Mouse (Mus musculus): ENCODE measurements around the gene Gm6401.
"Not testable (repeated sequence)": the region's sequence is repeated elsewhere in the genome, so short reads cannot be mapped to it uniquely, and the experiment has no call there.

Gene Gm6401

DNA sequence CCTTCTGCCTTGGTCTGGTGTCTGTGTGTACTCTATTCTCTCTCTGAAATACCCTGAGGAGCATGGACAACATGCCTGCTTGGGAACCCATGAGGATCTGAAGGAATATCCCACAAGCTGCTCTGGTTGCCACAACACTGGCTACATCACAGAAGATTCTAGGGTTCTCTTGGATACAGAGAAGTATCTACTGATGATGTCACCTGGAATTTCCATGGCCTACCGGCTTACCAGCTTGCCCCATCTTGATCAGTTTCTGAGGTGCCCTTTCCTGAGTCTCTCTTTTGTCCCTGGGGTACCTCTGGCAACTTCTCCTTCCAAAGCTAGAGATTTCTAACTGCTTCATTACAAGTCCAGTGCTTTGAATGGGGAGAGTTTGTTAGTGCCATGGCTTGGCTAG is at the start of gene Gm6401:
TSS of gene Gm6401 (minus strand) at position 101 of the 400 bp plus-strand sequence.
- DNase-seq (ENCODE audit: low read depth in 2 of 2, low spot score in 2 of 2): not testable (repeated sequence)

DNA sequence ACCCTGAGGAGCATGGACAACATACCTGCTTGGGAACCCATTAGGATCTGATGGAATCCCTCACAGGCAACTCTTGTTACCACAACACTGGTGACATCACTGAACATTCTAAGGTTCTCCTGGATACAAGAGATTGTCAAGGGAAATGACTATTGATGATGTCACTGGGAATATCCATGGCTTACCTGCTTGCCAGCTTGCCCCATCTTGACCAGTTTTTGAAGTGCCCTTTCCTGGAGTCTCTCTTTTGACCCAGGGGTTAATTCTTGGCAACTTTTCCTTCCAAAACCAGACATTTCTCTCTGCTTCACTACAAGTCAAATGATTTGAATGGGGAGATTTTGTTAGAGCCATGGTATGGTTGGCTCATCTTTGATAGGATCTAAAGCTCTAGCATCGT is 15.5 kb upstream of the Gm6401 start, which contains the start of gene Gm3543:
TSS of gene Gm3543 (minus strand) at position 101 of the 400 bp plus-strand sequence.
- not testable (repeated sequence) for DNase-seq (ENCODE audit: low read depth in 2 of 2, low spot score in 2 of 2)

DNA sequence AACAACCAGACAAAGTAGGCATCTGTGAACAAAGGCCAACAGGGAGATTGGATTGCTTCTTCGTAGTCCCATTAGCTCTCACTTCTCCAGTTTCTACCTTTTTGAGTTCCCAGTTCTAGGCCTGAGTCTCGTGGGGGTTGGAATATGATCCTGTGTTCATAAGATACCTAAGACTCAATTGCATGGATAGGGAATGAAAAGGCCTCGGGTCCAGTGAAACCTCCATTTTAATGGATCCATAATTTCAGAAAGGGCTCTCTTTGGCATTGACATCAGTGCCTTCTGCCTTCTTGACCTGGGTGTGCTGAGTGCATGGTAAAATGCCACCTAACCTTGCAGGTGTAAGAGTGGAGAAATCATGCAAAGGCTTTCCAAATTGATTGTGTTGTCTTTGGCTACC is 869 bp upstream of the Gm6401 start:
- not testable (repeated sequence) for DNase-seq (ENCODE audit: low read depth in 2 of 2, low spot score in 2 of 2)

DNA sequence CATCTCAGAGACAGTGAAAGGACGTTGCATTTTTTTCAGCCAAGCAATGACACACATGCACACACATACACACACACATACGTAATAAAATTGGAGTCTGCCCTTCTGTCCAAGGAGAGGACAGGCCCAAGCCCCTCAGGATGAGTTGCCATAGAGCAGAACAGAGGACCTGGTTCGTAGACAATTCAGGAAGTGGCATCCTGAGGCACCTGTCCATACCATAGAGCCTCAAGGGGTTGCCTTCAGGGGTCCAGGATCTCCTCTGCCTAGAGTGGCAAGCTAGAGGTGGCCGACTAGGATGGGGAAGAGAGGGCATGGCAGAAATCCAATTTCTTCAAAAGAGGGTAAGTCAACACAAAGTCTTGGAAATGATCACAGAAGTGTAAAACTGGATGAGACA is 3.6 kb downstream of the Gm6401 start:
- DNase-seq (ENCODE audit: low read depth in 2 of 2, low spot score in 2 of 2): not testable (repeated sequence)

DNA sequence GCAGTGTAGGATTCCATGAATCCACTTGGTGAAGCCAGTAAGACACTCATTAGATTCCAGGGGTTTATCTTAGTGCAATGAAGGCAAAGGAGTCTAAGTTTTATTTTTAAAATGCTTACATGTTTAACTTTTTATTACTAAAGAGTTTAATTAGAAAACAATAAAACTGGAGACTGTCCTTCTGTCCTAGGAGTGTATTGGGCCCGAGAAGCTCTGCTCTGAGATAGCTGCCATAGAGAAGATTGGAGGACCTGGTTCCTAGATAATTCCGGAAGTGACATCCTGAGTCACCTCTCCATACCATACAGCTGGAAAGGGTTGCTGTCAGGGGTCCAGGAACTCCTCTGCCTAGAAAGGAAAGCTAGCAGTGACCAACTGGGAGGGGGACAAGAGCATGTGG is 24.0 kb downstream of the Gm6401 start, which contains the start of gene 1700024B05Rik:
TSS of gene 1700024B05Rik (plus strand) at position 301 of the 400 bp plus-strand sequence.
- DNase-seq (ENCODE audit: low read depth in 2 of 2, low spot score in 2 of 2): not testable (repeated sequence)

DNA sequence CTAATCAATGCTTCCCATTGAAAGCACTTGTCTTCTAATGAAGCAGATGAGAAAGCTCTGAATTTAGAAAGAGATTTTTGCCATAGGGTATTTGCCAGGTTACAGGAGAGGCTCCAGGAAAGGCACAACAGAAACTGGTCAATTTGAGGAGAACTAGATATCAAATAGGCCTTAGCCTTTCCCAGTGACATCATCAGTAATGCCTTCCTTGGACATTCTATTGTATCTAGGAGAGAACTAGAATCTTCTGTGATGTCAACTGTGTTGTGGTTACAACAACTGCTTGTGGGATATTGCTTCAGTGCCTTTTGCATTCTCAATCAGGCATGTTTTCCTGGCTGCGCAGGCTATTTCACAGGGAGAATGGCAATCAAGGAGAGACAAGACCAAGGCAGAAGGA is 43.1 kb downstream of the Gm6401 start, which contains the start of gene 1700049E17Rik1:
TSS of gene 1700049E17Rik1 (plus strand) at position 301 of the 400 bp plus-strand sequence.
- DNase-seq (ENCODE audit: low read depth in 2 of 2, low spot score in 2 of 2): not testable (repeated sequence)

Data from CD8-positive naive resting alpha-beta T cell, adult 2 months (primary cell).